Comparison of ENCODE assay signal across 8 mouse cellular contexts in the genomic region with DNA sequence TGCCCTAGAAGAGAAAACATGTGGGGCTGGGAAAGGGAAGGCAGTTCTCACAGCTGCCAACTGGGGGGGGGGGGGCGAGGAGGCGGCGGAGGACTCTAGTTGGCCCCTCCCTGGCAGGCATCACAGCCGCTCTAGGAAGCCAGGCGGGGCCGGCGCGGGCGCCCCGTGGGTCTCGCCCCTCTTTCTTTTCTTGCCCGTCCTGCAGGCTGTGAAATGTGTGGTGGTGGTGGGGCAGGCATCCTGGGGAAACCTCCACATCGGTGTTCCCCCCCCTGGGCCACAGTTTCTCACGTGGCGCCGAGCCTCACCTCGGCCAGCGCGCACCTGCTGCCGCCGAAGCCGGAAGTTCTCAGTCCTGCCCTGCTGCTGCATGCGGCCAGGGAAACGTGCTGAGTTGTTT. TPM values are rescaled to one million over a fixed set of nuclear protein-coding genes. Genes with fewer than 3 reads are reported as not detected.
DNase-seq lines count a peak whose midpoint lies in the region; ATAC-seq and TF ChIP-seq lines count a peak whose summit lies in the region.

No protein-coding gene starts in this region.

- H3K9ac ChIP-seq in forebrain, postnatal 0 days, result 0 out of 2 replicates have a peak overlapping the region, but pooled peaks have one; percentile 25
- H3K9ac ChIP-seq in liver, embryonic 14.5 days (replicated peaks), result peak overlapping the region; percentile 44; the same call in 1 of the 2 replicates

- peak overlapping the region; percentile 50 for H3K4me2 ChIP-seq in forebrain, postnatal 0 days (ENCODE audit: low read depth)
- H3K4me2 ChIP-seq in liver, embryonic 14.5 days (ENCODE audit: low read depth), result peak overlapping the region; percentile 60

- no peak for TF ChIP-seq CTCF in spleen, adult 2 months (IDR thresholded peaks at IDR 0.05; ENCODE audit: extremely low read depth, insufficient read depth, insufficient read length, insufficient replicate concordance)
- no peak for TF ChIP-seq CTCF in forebrain, postnatal 0 days (IDR thresholded peaks at IDR 0.05; ENCODE audit: low read depth)
- no peak for TF ChIP-seq CTCF in liver, embryonic 14.5 days (IDR thresholded peaks at IDR 0.05; ENCODE audit: low read depth)

- H3K4me1 ChIP-seq in spleen, adult 2 months (ENCODE audit: control insufficient read depth, insufficient read depth, insufficient read length), result peaks cover 3% of the 10 kb centered on the region; the same call in 1 of the 2 replicates
- H3K4me1 ChIP-seq in forebrain, postnatal 0 days (ENCODE audit: insufficient read depth), result no peaks in the 10 kb centered on the region
- peaks cover 4 to 26% of the 10 kb centered on the region in 2 experiments for H3K4me1 ChIP-seq in liver, embryonic 14.5 days (replicated peaks; ENCODE audit: control insufficient read depth in 2 of 2, insufficient read depth in 2 of 2, low read length in 1 of 2)

- no peaks in the 10 kb centered on the region for H3K36me3 ChIP-seq in spleen, adult 2 months (ENCODE audit: control insufficient read depth, insufficient read depth, low read length)
- H3K36me3 ChIP-seq in forebrain, postnatal 0 days (ENCODE audit: insufficient read depth), result no peaks in the 10 kb centered on the region
- H3K36me3 ChIP-seq in liver, embryonic 14.5 days (replicated peaks; ENCODE audit: control insufficient read depth, insufficient read depth, low read depth), result no peaks in the 10 kb centered on the region

- ATAC-seq in forebrain, postnatal 0 days, result no peak
- peak; percentile 61; the same call in 1 of the 2 replicates for ATAC-seq in liver, embryonic 14.5 days (ENCODE audit: insufficient read depth)

- H3K27ac ChIP-seq in spleen, adult 2 months (ENCODE audit: insufficient read depth, low read length), result peak overlapping the region; percentile 99
- no peak overlapping the region for H3K27ac ChIP-seq in forebrain, postnatal 0 days (ENCODE audit: low read depth, low read length)
- no peak overlapping the region for H3K27ac ChIP-seq in liver, embryonic 14.5 days

- H3K9me3 ChIP-seq in forebrain, postnatal 0 days (ENCODE audit: low read length), result no peaks in the 10 kb centered on the region
- no peaks in the 10 kb centered on the region for H3K9me3 ChIP-seq in liver, embryonic 14.5 days (ENCODE audit: control insufficient read depth, low read length)

- DNase-seq in spleen, adult 2 months (ENCODE audit: low read depth in 1 of 2, low spot score in 2 of 2), result peak in 1 of 2 experiments; percentile 57
- no peak for DNase-seq in spleen, postnatal 10 days (ENCODE audit: low spot score in 2 of 2)
- no peak for DNase-seq in forebrain, postnatal 0 days
- DNase-seq in liver, embryonic 14.5 days (ENCODE audit: low read depth in 3 of 3, low spot score in 3 of 3), result no peak
- peak; percentile 35 for DNase-seq in thymus, postnatal 14 days
- DNase-seq in layer of hippocampus, adult 9-10 months (ENCODE audit: low spot score), result no peak
- no peak for DNase-seq in adrenal gland, postnatal 4 days (ENCODE audit: low spot score in 2 of 2)
- DNase-seq in right cerebral cortex, postnatal 25 days, result no peak

- under 1% methylated on average over 24 of the region's 24 CpGs for whole genome bisulfite sequencing in spleen, adult 2 months
- 23% methylated on average over 23 of the region's 24 CpGs for WGBS in forebrain, postnatal 0 days
- WGBS in liver, embryonic 14.5 days (ENCODE audit: insufficient replicate concordance), result 26% methylated on average over 15 of the region's 24 CpGs

- no peaks in the 10 kb centered on the region for H3K27me3 ChIP-seq in spleen, adult 2 months (ENCODE audit: control insufficient read depth, insufficient read depth, low read length)
- no peaks in the 10 kb centered on the region for H3K27me3 ChIP-seq in forebrain, postnatal 0 days (ENCODE audit: insufficient read depth, low read length)
- H3K27me3 ChIP-seq in liver, embryonic 14.5 days (ENCODE audit: control insufficient read depth, insufficient read depth, low read length), result no peaks in the 10 kb centered on the region

- peak overlapping the region; percentile 57; the same call in 1 of the 2 replicates for H3K4me3 ChIP-seq in spleen, adult 2 months (ENCODE audit: extremely low read depth, insufficient read depth, insufficient read length)
- peak overlapping the region; percentile 26 for H3K4me3 ChIP-seq in forebrain, postnatal 0 days (ENCODE audit: low read depth, low read length)
- peak overlapping the region; percentile 47 to 53 for H3K4me3 ChIP-seq in liver, embryonic 14.5 days (ENCODE audit: insufficient read depth in 1 of 2, low read depth in 2 of 2, low read length in 2 of 2)

- TF ChIP-seq POLR2A in spleen, adult 2 months (IDR thresholded peaks at IDR 0.05; ENCODE audit: low read depth, low read length), result peak; percentile 13; the same call in 1 of the 2 replicates

- TF ChIP-seq EP300 in liver, embryonic 14.5 days (IDR thresholded peaks at IDR 0.05; ENCODE audit: low read depth), result no peak

RNA-seq across cellular contexts. Expression of gene Dnaaf1, which starts 10.9 kb away (rescaled TPM):
- not detected in 2 replicates for polyA plus RNA-seq in spleen, adult 2 months (2012; rRNA removed)
- total RNA-seq in forebrain, postnatal 0 days (2014; rRNA removed), result 0.08 TPM in 1 of 2 replicates, not detected in the other
- 0.38 and 0.98 TPM in 2 replicates for polyA plus RNA-seq in forebrain, postnatal 0 days (2015; fragmentation: Nextera tagmentation; extraction: Ambion mirVana)
- 0.03 and 0.06 TPM in 2 replicates for polyA plus RNA-seq in liver, embryonic 14.5 days (2012; rRNA removed)
- 0.04 and 0.13 TPM in 2 replicates for polyA plus RNA-seq in liver, embryonic 14.5 days (2014; fragmentation: Nextera tagmentation; extraction: Ambion mirVana)
- total RNA-seq in adrenal gland, postnatal 4 days (2021), result under 1 TPM in 1 of 2 experiments, not detected in 1; 0.17 TPM

RNA-seq across cellular contexts. Expression of gene Hsdl1, which starts 10.9 kb away (rescaled TPM):
- 29.9 and 39.7 TPM in 2 replicates for polyA plus RNA-seq in spleen, adult 2 months (2012; rRNA removed)
- total RNA-seq in forebrain, postnatal 0 days (2014; rRNA removed), result 144 and 158 TPM in 2 replicates
- 144 and 164 TPM in 2 replicates for polyA plus RNA-seq in forebrain, postnatal 0 days (2015; fragmentation: Nextera tagmentation; extraction: Ambion mirVana)
- polyA plus RNA-seq in liver, embryonic 14.5 days (2012; rRNA removed), result 6.9 and 7.5 TPM in 2 replicates
- 17.0 and 19.3 TPM in 2 replicates for polyA plus RNA-seq in liver, embryonic 14.5 days (2014; fragmentation: Nextera tagmentation; extraction: Ambion mirVana)
- 10 to 100 TPM; 42.5 to 44.5 TPM for total RNA-seq in adrenal gland, postnatal 4 days (2021)

RNA-seq across cellular contexts. Expression of gene Taf1c, which starts 19.1 kb away (rescaled TPM):
- polyA plus RNA-seq in spleen, adult 2 months (2012; rRNA removed), result 28.7 and 37.1 TPM in 2 replicates
- total RNA-seq in forebrain, postnatal 0 days (2014; rRNA removed), result 17.6 and 21.1 TPM in 2 replicates
- 10.1 and 10.9 TPM in 2 replicates for polyA plus RNA-seq in forebrain, postnatal 0 days (2015; fragmentation: Nextera tagmentation; extraction: Ambion mirVana)
- 6.6 and 6.9 TPM in 2 replicates for polyA plus RNA-seq in liver, embryonic 14.5 days (2012; rRNA removed)
- polyA plus RNA-seq in liver, embryonic 14.5 days (2014; fragmentation: Nextera tagmentation; extraction: Ambion mirVana), result 4.7 and 5.2 TPM in 2 replicates
- 10 to 100 TPM; 19.5 to 23.6 TPM for total RNA-seq in adrenal gland, postnatal 4 days (2021)

RNA-seq across cellular contexts. Expression of gene Adad2, which starts 26.6 kb away (rescaled TPM):
- not detected in 2 replicates for polyA plus RNA-seq in spleen, adult 2 months (2012; rRNA removed)
- not detected in 2 replicates for total RNA-seq in forebrain, postnatal 0 days (2014; rRNA removed)
- 0.09 and 0.16 TPM in 2 replicates for polyA plus RNA-seq in forebrain, postnatal 0 days (2015; fragmentation: Nextera tagmentation; extraction: Ambion mirVana)
- not detected in 2 replicates for polyA plus RNA-seq in liver, embryonic 14.5 days (2012; rRNA removed)
- polyA plus RNA-seq in liver, embryonic 14.5 days (2014; fragmentation: Nextera tagmentation; extraction: Ambion mirVana), result not detected in 2 replicates
- not detected for total RNA-seq in adrenal gland, postnatal 4 days (2021)

RNA-seq across cellular contexts. Expression of gene Mbtps1, which starts 27.4 kb away (rescaled TPM):
- 40.5 and 48.5 TPM in 2 replicates for polyA plus RNA-seq in spleen, adult 2 months (2012; rRNA removed)
- 72.4 and 75.5 TPM in 2 replicates for total RNA-seq in forebrain, postnatal 0 days (2014; rRNA removed)
- 37.7 and 48.0 TPM in 2 replicates for polyA plus RNA-seq in forebrain, postnatal 0 days (2015; fragmentation: Nextera tagmentation; extraction: Ambion mirVana)
- 18.2 and 23.7 TPM in 2 replicates for polyA plus RNA-seq in liver, embryonic 14.5 days (2012; rRNA removed)
- polyA plus RNA-seq in liver, embryonic 14.5 days (2014; fragmentation: Nextera tagmentation; extraction: Ambion mirVana), result 19.6 and 21.4 TPM in 2 replicates
- total RNA-seq in adrenal gland, postnatal 4 days (2021), result 100 to 1,000 TPM; 156 to 163 TPM
